Mouse (Mus musculus) layer of hippocampus, postnatal 36 days (tissue): ENCODE measurements at regions not wholly inside any gene's neighbourhood (a gene's known extent, or its start where the extent isn't known, plus 50 kb on each side); places are given as distances from the start of the nearest gene placed in this dataset.

Experiments
- DNase-seq, 2 experiments: peaks; one replicate each; pipeline ENCODE4 v3.0.0; 2022

DNA sequence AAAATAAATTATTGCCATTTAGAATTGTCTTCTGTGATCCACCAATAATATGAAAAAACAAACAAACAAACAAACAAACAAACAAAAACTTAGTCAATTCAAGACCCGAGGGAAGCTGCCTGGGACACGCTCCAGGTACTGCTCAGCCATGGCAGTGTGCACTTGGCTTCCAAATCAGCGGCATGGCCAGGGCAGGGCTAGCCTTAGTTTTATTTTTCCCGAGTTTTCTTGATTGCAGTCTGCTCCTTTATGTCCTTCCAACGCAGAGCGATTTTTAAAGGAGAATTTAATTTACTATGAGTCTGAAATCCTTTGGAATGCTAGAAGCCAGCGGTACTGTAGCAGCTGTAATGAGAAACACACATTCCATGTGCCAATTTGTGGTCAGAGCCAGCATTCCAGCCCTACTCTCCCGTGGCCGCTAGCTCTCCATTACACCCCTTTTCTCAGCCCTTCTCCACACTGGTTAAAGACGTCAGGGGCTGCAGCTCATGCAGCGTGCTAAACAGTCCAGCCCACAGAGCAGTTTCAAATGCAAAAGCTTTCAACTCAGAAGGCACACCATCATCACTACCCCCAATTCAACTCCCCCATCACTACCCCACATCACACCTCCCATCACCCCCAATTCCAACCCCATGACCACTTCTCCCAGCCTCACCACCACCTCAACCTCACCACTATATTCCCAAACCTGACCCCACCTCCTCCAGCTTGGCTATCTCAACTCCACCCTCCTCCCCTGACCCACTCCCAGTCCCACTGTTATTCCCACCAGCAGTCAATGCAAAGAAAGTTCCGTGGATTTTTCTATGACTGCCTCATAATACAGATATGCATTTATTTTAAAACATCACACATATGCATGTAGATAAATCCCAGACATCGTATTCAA lies 187.9 kb upstream of the Gas1 start:
- no peak for DNase-seq

DNA sequence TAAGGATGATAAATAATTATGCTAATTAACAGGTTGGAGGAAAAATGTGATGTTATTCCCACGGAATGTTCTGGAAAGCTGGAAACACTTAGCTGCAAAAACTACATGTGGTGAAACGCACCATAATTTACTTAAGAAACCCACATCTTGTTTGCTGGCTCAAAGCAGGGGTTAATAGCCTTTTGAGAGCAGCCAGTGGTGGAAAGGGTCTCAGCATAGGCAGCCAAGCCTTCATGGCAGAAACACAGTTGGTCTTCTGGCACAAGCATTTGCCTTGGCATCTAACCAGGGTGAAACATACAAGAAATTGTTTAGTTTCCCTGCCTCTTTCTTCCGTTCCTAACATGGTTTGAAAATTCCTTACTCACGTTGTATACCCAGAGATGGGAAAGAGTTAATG lies 192.1 kb upstream of the Gas1 start:
- no peak for DNase-seq

DNA sequence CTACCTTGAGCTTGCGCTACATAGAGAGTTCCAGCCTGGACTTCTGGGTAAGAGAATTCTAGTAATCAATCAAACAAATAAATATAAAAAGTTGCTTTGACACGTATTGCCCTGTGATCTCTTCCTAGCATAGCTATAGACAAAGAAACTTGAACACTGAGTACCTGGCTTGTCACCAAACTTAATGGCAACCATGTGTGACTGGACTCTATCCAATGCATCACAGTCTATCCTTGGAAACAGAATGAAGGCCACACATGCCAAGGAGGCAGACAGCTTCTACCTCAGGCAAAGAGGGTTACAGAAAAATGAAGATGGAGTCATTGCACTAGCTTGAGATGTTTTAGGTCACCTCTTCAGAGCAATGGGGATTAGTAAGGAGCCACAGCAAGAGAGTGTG lies 194.5 kb upstream of the Gas1 start:
- no peak for DNase-seq

DNA sequence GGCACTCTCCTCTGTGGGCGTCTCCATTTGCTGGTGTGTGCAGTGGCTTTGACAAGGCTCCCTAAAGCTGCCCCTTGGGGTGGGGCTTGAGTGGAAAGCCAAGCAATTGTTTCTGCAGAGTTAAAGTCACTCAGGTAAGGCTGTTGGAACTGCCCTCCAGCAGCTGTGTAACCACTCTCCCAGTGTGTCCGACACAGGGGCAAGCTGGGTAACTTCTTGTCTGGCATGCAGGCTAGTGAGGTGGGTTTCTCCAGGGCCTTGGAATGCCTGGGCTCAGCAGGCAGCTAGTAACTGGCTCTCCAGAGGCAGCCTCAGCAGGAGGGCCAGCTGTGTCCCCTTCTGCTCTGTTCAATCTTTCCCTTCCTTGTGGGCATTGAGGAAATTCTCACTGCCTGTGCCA lies 199.5 kb upstream of the Gas1 start:
- no peak for DNase-seq

DNA sequence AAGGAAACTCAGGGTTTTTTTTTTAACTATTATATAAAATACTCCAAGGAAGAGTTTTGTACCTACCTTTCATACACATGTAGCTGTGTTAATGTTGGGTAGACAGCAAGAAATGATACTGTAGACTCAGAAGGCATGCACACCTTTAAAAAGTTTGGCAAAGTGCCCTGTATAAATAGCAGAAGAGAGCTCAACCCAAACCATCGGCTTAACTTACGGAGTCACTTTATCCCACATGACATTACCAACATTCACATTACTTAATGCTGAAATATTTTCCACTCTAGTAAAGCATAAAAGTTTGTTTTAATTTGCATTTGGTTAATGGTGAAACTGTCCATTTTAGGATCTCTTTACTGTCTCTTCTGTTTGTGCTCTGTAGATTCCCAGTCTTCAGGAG lies 205.7 kb upstream of the Gas1 start:
- no peak for DNase-seq

DNA sequence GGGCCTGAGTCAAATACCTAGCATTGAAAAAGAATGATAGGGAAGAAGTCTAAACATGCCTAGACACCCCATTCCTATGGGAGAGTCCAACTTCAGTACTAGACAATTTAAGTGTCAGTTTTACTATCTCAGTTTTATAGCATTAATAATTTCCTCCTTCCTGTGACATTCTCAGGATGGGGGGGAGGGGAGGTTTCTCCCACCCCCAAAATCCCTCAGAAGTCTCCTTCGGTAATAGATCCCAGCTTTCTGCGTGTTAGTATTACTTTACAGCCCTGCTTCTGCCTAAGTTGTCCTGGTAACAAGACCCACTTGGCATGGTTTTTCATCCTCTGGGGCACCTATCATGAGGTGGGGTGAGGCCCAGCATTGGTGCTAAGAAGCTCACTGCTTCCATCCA lies 202.9 kb upstream of the Dapk1 start:
- no peak for DNase-seq

DNA sequence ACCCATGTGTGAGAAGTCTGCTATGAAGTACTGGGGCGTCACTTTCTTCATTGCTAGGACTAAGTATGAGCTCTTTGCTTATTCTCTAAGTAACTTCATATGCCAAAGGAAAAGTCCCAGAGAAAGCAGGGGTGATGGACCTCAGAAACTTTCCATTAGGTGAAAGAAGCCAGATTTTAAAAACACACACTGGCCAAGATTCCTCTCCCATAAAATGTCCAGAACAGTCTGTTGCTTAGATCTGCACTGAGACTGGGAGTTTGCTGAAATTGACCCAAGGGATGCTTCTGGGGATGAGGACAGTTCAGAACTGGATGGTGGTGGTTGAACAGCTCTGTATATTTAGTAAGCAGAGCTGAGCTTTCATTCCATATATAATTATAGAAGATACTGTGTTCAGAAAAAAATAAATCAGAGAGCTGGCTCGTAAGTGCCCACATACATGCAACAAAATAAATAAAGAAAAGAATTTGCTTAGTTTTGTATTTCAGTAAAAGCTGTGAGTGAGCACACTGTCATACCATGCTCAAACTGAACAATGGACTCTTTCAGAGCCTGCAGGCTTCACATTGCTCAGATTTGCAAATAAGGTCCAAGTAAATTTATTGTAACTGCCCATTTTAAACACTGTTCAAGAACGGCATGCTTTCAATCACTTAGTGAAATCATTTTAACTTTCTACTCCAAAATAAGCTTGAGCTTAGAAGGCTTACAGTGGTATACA lies 200.8 kb upstream of the Dapk1 start:
- no peak for DNase-seq

DNA sequence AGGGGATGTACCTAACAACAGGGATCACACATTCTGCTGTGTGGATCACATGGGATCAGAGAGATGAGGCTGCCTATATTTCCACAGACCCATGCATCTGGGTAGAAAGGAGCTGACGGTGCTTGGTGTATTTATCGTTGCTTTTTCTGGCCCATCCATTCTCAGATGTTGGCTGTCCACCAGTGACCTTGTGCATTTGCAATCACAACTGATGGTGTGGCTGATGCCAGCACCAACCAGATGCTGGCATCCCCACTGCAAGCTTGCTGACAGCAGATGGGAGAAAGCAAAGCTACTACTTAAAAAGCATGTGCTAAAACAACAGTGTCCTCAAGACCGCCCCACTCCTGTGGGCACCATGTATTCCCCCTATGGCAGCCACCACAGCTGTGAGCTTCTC lies 198.3 kb upstream of the Dapk1 start:
- DNase-seq = no peak

DNA sequence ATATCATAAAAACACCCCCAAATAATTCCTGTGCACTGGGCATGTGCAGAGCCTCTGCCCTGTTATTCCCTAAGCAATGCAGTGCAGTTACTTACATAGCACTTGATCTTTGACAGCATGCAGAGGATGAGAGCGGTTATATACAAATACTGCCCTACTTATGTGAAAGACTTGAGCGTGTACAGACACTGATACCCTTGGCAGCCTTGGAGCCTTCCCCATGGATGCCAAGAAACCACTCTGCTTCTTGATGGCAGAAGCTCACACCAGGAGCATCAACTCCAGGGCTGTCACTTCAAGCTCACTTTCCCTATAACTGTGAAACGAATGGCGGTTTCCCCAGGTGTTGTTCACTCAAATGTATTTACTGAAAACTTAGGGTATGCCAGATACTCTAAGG lies 194.4 kb upstream of the Dapk1 start:
- no peak for DNase-seq

DNA sequence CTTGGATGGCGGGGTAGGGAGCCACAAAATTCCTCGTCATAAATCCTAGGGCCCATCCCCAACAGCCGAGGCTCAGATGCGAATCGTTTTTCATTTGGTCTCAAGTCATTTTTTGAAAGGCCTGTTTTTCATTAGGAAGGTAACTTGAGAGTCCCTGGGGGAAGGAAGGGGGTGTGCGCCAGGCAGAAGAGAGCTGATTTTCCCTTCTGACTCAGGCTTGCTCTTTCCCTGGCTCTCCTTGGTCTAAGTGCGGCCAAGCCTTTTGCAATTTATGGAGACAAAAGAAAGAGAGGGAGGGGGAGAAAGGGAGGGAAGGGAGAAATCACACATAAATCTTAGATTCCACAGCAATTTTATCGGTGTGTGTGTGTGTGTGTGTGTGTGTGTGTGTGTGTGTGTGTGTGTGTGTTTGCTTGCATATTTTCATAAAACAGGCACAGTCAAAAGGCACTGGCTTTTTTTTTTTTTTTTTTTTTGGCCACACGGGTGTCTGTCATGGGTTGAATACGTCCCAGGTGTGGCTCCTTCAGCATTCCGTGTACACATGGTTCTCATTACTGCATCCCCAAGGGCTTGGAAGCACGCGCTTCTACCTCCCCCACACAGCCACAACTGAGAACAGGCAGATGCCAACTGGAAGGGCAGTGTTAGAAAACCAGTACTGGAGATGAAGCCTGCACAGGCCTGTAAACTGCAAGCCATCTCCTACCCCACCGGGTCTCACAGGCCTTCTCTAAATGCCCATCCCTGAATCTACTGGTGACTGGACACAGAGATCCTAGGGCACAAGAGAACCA lies 191.8 kb upstream of the Dapk1 start:
- DNase-seq = no peak

DNA sequence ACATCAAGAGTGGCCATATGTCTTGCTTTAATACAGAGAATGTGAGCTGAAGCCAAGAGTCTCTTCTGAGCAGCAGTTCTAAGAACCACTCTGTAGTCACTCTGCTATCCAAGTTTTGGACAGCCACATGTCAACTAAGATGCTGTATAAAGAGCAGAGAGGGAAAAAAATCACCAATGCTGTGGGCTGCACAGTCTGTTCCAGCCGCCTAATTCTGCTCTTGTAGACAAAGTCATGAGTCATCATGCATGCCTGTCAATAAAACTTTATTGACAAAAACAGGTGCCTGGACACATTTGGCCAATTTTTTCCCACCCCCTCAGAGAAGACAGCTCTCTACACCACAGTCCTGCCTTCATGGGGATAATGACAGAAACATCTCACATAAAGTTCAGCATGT lies 185.7 kb upstream of the Dapk1 start:
- DNase-seq = no peak

DNA sequence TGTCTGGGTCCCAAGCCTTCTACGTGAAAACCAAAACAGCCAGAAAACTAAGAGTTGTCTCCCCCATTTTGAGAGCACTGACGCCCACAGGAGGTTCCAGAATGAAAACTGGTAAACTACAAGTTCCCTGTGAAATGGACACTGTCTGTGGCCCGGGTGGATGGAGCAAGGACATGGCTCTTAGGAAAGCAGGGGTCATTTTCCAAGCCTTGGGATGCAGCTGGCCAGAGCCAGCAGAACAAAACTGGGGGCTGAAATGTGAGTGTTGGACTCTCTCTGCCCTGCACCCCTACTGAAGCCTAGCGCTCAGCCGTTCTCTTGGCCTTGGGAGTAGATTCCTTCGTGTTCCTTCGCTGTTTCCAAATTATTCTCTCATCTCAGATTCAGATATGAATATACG lies 184.7 kb upstream of the Dapk1 start:
- no peak for DNase-seq

DNA sequence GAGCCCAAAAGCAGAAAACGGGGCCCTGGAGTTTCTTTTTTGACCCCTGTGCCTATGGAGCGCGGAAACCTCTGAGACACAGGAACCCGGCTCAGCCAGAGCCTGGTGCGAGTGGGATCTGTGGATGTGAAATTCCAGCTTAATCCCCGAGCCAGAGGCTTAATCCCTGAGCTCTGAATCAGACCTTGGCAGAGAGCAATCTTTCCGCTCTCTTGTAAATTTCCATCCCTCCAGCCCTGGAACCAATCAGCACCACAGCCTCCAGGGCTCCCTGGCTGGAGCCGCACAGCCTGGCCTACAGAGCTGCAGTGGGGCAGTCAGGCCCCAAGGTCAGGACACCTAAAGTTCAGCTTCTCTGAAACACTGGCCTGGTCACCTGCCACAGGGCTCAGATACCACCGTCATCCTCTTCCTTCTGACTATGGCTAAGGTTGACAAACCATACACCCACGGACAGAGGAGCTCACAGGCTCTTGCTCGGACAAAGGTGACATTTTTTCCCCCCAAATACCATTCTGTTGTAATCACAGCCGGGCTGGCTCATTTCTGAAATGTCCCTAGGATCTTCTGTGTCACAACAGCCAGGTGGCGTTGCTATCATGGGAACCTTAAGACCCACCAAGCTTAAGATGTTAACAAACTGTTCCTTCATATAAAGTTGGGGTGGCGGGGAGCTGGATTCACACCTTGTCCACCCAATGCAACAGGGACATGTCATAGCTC lies 184.2 kb upstream of the Dapk1 start:
- DNase-seq = no peak

DNA sequence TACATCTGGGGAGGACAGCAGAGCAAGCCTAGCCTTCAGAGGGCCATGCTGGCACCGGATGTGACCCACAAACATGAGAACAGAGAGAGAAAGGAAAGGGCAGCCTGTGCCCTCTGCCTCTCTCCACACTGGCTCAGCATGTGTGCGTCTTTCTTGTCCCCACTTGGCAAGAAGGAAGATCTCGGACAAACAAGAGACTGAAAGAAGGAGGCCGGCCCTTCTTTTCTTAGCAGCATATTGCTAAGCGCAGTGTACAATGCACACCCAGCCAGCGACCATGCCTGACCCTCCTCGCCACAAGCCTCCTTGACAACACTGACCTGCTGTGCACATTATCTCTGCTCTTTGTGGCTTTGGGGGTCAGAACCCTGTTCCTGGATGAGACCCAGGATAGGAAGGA lies 181.4 kb upstream of the Dapk1 start:
- DNase-seq = no peak

DNA sequence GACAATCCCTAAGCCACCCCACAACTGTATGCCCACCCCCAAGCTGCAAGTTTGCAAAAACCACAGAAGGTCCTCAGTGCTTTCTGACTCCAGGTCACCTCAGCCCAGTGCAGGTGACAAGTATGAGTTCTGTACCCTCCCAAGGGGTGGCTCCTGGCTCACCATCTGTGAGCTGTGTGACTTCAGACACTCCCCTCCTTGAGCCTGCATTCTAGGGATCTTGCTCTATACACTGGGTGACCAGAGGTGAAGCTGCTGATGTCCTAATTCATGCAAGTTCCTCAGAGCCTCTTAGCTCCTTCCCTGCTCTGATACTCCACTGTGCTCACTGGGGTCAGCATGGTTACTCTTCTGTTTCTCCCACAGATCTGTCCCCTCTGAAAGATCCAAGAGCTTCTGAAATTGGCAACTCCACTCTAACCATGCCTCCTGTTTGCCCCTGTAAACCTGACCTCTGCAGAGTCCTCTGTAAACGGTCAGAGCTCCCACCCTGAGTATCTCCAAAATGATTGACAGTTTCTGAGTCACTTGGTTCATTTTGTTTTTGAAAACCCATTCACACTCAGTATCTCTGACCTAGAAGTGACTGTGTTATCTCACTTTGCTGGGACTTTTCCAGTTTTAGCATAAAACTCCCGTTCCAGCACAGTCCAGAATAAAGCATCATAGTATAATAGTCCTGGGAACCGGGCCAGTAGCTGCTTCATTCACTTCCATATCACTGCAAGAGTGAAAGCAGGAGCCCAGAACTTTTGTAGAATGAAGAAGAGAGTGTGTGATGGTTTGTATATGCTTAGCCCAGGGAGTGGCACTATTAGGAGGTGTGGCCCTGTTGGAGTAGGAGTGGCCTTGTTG lies 180.7 kb upstream of the Dapk1 start:
- no peak for DNase-seq

DNA sequence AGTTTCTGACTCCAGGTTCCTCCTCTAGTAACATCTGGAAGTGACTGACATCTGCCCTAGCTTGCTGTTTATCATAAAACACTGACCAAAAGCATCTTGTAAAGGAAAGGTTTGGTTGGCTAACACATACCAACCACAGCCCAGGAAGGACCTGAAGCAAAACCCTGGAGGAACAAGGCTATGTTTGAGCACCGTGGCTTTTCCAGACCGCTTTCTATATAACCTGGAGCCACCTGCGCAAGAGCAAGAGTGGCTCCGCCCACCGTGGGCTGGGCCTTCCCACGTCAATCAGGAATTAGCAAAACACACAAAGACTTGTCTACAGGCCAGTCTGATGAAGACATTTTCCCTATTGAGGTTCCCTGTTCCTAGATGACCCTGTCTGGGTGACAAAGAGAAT lies 177.5 kb upstream of the Dapk1 start:
- DNase-seq = no peak

DNA sequence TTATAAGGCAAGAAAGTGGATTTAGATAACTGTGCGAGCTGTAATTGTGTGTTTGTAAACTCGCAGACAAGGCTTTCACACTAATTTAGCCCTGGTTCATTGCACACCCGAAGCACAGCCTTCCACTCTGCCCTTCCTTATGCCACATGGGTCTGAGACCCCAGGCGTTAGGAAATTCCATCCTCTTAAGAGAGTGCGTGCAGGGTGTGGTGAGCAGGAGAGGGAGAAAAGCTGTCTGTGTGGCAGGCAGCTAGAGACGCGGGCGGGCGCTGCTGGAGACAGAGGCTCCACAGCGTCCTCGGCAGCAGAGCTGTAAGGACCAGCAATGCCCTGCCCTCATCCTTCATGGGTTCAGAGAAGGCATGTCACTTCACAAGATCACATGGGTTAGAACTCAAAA lies 176.6 kb upstream of the Dapk1 start:
- DNase-seq = no peak

DNA sequence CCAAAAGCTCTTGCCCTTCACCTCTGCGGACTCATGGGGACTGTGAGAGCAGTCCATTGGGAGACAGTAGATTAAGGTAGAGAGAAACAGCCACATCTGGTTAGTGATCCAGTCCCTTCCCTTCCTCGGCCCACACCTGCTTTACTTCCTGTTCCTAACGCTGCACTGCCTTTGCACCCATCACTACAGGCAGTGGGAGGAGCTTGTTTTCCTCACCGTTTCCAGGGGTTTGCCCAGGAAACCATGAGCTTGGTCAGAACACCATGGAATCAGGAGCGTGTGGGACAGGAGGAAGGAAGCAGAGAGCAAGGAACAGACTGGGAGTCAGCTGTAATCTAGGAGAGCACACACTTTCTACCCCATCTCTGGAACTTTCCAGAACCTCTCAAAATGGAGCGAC lies 176.2 kb upstream of the Dapk1 start:
- DNase-seq = no peak

DNA sequence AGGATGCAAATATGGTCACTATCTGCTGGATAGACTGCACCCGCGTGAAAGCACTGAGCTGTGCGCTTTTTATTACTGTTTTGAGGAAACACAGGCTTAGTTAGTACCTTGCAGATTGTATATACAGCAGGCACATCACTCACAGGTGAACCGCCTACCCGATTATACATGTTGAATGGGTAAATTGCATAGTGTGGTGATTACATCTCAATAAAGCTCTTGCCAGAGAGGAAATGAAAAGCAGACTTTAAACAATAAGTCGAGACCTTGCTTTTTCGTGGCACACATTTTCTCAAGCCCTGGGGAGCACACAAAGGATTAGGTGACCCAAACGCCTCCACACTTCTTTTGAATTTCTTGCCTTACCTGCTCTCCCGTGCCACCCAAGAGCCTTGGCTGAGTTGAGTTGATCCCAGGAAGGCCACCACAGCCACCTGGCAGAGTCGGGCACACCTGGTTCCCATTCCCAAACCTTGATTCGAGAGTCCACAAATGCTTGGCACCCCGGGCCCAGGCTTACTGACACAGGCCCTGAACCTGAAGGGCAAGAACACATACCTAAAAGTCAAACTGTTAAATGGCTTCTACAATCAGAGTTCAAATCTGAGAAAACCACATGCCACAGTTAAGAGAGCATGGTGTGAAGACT lies 175.4 kb upstream of the Dapk1 start:
- no peak for DNase-seq

DNA sequence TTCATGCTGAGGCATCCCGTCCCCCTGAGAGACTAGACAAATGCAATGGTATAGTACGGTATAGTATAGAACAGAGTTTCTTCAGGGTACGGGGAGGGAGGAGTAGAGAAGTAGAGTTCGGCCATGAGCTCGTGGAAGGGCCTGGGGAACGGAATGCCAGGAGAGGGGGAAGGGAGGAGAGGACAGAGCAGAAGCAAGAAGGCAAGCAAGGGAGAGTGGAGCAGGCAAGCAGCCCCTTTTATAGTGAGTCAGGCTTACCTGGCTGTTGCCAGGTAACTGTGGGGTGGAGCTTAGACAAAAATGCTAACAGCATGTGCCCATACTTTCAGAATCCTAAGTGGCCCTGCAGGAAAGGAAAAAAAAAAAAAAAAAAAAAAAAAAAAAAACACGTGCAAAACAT lies 174.7 kb upstream of the Dapk1 start:
- DNase-seq = no peak

DNA sequence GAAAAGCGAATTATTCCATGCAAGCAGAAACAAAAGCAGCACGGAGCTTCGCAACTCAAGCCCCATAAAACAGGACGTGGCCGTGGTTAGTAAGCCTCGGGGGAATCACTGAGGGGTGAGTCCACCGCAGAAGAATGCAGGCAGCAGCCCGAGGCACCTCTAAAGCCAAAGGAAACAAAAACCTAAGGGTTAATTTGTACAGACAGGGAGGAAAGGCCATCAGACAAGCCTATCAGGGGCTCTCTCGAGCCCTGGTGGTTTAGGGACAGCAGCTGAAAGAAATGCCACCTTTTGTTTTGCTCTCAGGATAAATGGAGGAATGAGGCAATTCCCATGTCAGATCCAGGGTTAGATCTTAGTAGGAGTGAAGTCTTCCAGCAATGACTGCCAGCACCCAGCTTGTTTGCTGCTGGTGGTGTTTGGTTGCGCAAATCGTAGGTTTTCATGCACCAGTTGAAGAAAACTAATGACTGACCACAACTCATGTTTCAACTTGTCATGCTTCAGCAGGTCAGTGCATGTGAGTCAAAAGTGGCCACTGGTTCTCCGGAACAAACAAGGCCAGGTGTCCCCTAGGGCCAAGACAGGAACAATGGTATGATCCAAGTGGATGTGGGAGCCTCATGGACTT lies 173.9 kb upstream of the Dapk1 start:
- no peak for DNase-seq
